Mouse (Mus musculus) forelimb bud, embryonic 11.5 days (tissue): Measurements from ENCODE around the gene Rpl23a.
A peak's percentile ranks its signal among the peaks of the same experiment; 100 is the strongest.
"Not testable (repeated sequence)": the region's sequence is repeated elsewhere in the genome, so short reads cannot be mapped to it uniquely, and the experiment has no call there.

ENCODE experiments used
- DNase-seq: peaks from one replicate; pipeline ENCODE4 v3.0.0-alpha.2; 2012; ENCODE audit warnings: low read depth, low spot score

Rpl23a gene

DNA sequence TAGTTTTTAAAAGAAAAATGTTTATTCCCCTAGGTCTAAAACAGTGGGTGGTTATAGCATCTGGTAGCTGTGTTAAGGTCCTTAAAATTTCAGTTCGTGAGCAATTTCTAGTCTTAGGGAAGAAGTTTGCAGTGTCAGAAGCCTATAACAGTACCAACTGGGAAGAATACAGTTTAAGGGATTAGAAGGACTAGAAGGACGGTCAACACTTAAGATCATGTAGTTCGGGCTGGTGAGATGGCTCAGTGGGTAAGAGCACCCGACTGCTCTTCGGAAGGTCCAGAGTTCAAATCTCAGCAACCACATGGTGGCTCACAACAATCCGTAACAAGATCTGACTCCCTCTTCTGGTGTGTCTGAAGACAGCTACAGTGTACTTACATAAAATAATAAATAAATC is 1.3 kb upstream of the Rpl23a start:
- not testable (repeated sequence) for DNase-seq

DNA sequence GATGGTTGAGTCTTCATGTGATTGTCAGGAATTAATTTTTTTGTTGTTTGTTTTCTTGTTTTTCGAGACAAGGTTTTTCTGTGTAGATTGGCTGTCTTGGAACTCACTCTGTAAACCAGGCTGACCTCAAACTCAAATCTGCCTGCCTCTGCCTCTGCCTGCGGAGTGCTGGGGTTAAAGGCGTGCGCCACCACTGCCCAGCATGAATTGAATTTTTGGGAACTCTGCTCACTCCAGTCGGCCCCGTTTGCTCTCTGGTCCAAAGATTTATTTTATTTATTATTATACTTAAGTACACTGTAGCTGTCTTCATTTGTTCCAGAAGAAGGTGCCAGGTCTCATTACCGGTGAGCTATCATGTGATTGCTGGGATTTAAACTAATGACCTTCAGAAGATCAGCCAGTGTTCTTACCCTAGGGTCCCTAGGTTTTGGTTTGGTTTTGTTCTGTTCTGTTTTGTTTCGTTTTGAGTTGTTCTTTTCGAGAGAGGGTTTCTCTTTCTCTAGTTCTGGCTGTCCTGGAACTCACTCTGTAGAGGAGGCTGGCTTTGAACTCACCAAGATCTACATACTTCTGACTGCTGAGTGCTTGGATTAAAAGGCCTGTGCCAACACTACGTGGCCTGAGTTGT is 615 bp upstream of the Rpl23a start:
- no peak for DNase-seq

DNA sequence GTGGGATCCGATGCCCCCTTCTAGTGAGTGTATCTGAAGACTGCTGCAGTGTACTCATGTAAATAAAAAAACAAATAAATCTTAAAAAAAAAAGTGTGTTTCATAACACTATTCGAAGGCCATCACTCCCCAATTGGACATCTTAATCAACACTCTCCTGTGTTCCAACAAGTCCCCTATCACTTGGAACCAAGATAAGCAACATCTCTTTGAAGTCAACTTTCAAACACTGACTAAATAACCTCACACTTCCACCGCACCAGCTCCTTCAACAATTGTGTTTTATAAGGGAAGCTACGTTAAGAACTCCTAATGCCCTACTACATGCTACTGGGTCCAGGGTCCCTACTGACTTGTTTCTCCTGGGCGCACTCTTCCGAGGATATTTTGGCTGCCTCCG is 934 bp downstream of the Rpl23a start:
- DNase-seq, result no peak

DNA sequence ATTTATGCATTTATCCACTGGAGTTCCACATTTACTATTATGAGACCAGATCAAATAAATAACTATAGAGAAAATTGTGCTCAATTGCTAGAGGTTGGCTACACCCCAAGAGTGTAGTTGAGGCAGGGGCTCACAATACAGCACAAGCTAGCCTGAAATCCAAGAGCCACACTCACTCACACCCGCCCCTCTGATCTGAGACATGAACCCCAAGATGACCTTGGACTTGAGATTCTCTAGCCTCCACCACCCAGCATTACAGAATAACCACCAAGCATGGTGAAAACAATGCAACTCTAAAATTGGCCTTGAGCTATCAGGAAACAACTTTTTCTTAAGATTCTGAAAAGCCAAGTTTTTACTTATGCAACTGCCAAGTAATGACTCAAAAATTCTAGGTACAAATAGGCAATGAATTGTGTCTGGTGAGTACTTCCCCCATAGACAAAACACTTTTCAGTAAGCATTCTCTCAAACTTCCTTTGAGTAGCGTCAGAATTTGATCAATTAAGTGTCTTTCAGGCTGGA is 1.5 kb downstream of the Rpl23a start:
- no peak for DNase-seq

DNA sequence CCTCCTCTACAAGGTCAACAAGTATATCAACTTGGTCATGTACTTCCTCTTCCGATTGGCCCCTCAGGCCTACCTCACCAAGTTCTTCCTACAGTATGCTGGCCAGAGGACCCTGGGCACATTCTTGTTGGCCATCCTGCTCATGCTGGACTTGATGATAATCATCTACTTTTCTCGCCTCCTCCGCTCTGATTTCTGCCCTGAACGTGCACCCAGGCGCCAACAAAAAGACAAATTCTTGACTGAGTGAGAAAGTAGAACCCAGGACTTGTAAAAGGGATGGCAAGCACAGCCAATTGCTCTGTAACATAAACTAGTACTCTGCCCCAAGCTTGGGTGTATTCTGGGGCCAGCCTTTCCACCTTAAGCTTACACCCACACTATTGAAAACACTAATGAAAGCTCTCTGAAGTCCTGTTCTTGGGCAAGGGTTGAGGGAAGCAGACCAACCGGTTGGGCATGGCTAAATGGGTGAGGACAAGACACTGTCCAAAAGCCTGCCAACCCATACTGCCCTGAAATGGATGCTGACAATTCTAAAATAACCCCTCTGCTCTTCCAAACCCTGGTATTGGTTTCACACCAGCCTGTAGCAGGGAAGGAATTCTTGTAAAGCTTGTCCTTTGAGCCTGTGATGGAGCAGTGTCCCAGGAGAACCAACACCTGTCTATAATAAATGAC is 3.2 kb downstream of the Rpl23a start:
- no peak for DNase-seq

DNA sequence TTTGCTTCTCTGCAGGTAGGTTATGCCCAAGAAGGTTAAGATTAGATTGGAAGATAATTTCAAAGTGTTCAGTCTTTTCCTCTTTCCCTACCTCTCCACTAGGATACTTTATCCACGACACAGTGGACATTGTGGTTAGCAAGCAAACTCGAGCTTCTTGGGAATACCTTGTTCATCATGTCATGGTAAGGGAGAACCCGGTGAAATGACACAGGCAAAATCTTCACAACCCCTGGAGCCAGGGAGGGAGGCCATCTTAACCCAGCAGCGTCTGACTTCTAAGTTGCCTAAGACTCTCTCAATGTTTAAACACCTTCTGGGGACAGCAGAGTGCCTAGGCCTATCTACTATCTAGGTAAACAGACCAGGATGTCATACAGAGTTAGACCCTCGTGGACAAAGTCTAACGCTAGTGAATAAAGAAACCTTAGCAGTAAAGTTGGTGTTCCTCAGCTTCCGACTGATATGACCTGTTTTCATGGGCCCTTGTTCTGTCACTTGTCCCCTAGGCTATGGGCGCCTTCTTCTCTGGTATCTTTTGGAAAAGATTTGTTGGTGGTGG is 3.9 kb downstream of the Rpl23a start:
- DNase-seq, result no peak

DNA sequence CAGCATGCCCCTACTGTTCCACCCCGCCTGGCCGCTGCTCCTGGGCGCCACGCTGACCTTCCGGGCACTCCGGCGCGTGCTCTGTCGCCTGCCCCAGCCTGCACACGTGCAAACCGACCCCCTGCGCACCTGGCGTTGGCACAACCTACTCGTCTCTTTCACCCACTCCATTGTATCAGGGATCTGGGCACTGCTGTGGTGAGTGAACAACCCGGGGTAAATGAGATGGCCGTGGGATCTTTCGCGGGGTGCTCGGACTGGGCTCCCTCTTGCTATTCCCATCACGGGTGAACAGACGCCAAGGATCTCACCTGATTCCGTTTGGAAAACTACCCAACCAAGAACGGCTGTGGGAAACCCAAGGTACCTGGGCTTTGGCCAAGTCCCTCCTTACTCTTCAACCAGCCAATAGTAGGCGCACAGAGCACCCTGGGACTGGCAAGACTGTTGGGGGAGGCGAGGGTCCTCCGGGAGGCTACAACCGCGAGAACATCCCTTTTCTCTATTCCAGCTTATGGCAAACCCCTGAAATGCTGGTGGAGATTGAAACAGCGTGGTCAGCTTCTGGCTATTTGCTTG is 4.4 kb downstream of the Rpl23a start:
- peak; percentile 59 for DNase-seq

DNA sequence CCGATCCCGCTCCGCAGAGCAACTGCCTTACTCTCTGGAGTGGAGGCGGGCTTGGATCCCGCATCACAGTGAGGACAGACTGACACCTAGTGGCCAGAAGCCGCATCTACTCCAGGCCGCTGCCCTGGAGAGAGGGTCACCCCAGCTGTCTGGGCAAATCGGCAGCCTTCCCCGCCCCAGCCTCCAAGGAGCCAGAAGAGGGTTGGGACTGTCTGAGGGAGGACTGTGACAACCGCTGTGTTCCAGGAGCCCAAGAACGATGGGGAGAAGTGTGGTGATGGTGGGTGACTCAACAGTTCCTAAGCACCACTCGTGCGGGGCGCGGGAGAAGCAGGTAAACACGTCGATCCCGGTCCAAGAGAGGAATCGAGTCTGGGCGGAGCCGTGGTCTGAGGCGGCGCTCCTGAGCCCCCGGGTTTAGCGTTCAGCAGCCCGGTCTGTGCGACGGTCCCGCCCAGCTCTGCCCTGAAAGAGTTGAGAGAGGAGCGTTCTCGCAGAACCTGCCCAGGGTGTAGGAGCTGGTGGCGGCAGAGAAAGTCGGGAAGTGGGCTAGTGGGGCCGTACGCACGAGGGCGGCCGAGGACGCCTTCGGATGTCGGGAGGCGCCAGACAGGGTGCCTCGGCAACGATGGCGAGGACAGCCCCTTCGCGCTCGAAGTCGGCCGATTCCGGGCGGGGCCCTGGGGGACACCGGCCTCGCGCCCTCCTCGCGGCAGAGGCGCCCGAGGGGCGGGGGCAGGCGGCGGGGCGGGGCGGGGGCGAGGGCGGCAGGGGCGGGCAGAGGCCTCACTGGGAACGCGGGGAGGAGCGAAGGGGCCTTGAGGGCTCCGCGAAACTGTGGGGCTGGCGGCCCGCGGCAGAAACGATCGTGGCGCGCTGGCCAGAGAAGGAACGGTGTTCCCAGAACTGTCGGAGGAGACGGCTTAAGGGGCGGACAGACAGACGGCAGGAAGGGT is 5.2 kb downstream of the Rpl23a start:
- DNase-seq, result peak; percentile 96

DNA sequence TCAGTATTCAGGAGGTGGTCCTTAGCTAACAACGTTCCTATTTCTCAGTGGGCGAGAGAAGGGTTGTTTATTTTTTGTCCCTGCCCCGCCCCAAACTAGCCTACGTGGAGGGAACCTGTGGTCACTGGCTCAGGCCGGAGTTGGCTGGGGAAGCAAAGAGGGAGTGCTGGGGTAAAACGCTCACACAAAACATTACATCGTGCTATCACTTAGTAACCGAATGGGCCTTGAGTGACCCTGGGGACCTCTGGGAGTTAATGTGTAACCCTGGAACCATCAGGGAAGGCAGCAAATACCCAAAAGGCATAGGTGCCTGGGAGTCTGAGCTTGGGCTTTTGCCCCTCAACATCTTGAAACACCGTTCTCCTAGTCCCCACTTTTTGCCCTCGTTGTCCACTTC is 5.9 kb downstream of the Rpl23a start:
- DNase-seq, result no peak

DNA sequence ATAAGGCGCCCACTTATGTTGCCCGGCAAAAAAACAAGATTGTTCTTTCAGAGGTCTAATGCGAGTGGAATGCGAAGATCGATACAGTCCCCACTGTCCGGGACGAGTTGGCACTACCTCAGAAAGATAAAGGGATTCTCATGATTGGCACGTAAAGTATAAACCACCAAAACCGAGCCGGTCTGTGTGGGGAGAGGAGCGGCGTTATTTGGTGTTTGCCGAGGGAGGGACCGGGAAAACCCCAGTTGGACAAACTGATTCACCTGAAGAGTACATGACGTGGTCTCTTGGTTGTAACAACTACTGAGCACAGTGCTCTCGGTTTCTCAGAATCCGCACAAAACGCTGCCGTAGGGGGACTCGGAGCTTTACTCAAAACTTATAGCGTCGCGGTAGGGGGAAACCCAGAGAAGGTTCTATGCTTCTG is 6.5 kb downstream of the Rpl23a start:
- DNase-seq, result no peak

DNA sequence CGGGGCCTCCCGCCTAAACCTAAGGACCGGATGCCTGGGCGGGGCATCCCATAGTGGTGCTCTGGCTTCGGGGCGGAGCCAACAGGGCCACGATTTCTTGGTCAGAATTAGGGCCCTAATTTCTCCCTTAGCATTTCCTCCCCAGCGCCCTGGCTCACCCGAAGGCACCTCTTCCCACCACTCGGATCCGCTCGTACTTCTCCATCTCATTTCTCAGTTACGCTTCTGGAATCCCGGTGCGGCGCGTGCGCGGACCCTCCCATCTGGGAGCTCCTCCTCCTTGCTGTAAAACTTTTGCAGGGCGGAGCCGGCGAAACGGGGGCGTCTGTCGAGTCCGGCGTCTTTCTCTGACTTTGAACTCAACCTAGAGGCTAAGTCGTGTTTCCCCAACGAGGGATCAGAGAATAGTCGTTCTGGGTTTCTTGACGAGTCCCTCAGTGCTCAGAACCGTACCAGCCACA is 7.0 kb downstream of the Rpl23a start, which contains the start of the genes Nek8 and Tlcd1:
Nek8 (minus strand) TSS at position 274 of the 461 bp plus-strand sequence.
Tlcd1 (plus strand) TSS at position 310 of the 461 bp plus-strand sequence.
- DNase-seq, result peak; percentile 83

DNA sequence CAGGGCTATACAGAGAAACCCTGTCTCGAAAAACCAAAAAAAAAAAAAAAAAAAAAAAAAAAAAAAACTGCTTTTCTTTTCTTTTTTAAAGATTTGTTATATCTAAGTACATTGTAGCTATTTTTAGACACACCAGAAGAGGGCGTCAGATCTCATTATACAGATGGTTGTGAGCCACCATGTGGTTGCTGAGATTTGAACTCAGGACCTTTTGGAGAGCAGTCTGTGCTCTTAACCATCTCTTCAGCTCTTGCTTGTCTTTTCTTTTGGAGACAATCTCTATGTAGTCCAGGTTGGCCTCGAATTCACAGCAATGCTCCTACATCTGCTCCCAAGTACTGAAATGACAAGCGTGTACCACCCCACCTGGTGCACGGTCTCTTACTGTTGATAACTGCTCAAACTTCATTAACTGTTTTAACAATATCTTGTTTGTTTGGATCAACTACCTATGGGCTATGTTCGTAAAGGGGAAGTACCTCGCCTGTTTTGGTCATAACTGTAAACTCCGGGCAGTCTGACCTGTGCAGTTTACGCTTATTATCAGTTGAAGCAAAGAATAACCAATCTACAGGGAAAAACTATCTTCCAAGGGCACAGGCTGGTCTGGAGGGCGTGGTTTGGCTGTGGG is 7.5 kb downstream of the Rpl23a start:
- no peak for DNase-seq

DNA sequence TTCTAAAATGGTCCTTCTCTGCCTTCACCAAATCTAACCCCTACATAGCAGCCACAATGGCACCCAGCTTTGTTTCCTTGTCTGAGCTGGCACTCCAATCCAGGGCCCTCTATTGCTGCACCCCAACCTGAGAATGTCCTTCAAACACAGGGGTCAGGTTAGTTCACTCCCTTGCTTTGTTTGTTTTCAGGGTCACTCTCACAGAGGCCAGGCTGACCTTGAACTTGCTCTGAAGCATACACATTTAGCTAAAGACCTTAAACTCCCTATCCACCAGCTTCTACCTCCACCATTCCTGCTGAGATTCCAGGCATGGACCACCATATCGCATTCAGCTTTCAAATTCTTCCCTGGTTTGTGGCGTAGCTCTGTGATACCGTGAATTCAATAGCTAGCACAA is 8.9 kb downstream of the Rpl23a start:
- no peak for DNase-seq

DNA sequence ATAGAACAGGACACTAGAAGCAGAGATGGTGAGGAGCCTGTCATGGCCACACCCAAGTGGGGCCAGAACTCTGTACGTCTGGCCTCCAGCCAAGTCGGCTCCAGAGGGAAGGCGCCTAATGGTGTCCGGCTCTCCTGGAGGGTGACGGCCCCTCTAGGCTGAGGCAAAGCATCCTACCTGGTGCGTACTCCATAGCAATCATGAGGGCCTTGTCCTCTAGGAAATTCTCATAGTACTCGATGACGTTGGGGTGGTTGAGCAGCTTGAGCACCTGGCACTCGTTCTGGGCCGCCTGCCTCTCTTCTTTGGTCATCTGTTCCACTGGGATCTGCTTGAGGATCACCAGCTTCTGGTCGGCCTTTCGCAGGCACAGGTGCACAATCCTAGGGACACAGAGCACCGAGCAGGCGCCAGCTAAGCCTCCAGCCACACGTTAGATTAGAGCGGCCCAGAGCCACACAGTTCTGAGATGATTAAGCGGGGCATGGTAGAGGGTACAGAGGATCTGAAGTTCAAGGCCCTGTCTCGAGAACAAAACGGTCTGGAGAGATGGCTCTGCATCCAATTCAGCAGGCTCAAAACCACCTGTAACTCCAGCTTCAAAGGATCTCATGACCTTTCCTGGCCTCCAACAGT is 10.5 kb downstream of the Rpl23a start:
- DNase-seq, result no peak

DNA sequence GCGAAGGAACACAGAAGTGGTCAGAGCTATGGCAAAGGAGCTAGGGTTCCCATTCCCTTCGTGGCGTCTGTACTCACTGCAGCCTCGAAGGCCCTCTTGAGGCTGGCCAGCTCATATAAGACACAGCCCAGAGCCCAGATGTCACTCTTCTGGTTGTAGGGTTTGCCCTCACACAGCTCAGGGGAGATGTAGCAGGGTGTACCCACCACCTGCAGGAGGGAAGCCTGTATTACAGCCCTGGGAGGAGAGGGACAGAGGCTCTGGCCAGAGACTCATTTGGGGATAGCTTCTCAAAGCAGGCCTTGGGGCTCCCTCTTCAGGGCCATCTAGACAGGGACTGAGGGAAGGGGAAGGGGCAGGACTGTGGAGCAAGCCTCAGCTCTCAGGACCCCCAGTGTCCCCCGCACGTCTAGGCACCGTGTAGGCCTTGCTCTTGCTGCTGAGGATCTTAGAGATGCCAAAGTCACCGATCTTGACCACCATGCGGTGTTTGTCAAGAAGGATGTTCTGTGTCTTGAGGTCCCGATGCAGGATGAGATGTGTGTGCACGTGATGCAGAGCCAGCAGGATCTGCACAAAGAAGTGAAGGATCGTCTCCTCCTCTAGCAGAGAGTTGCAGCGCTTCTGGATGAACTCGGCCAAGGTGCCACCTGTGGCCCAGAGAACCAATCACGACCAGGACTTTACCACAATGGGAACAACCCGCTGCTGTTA is 11.2 kb downstream of the Rpl23a start:
- no peak for DNase-seq

DNA sequence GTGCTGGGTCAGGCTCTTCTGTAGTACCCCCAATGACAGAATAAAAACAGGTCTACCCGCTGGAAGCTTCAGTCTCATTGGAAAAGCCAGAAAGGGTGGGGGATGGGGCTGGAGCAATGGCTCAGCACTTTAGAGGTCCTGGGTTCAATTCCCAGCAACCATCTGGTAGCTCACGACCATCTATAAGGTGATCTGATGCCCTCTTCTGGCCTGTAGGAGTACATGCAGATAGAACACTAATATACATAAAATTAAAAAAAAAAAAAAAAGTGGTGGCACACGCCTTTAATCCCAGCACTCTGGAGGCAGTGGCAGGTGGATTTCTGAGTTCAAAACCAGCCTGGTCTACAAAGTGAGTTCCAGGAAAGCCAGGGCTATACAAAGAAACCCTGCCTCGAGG is 12.1 kb downstream of the Rpl23a start:
- no peak for DNase-seq

DNA sequence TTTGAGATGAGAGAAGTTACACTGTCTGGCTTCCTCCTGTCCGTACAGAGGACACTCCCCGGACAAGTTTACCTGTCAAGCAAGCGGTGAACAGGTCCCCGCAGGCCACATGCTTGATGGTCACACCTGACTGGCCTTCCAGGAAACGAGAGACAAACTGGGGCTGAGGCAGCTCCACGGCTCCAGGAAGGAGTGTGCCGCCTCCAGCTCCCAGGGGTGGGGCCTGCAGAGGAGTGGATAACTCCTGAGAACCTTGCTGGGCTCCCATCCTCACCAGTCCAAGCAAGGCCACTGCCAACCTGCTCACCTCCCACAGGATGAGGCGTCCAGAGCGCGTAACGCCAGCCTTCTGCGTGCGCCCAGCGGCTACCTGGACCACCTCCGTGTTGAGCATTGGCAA is 13.1 kb downstream of the Rpl23a start:
- DNase-seq, result no peak

DNA sequence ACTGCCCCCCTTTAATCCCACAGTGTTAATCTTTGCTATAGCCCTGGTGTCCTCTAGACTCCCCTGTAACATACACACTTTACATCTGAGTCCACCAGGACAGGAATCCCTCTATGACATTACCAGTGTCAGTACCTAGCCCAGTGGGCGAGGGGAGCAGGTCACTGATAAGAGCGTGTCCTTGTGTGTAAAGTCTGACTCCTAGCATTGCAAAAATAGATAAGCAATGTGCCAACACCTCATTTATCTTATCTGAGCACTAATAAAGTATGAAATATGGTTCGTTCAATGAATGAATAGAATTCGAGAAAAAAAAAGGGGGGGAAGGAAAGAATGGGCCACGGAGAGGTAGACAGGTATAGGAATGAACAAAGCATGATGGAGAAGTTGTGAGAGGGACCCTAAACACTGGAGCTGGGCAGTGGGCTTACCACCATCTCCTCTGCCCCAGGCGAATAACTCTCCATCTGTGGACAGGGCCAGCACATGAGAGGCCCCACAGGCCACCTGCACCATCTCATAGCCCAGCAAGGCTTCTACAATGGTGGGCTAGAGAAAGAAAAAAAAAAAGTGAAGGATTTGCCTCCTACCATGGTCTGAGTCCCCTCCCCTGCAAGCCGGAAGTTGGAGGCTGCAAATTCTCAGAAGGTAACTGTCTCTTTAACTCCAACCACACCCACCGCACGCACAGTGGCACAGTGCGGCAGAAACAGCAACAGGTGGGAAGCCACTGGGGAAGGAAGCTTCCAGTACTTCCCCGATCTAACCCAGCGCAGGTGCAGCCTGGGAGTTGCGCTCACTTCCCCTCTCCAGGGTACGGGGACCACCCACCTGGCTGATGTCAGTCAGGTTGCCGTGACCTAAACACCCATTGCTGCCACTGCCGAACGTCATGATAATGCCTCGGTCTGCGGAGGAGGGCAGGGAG is 14.6 kb downstream of the Rpl23a start:
- DNase-seq, result no peak
